Mouse (Mus musculus): ENCODE results near the gene Fam181a.

Gene Fam181a

GRCm38 (mm10) chr12:103355746-103356414 is 45.1 kb downstream of the Fam181a start, which contains the start of gene Asb2:
Gene Asb2 (minus strand): TSS chr12:103356001.
- DNase-seq (ENCODE audit: extremely low spot score, low spot score), result no peak

- DNase-seq (ENCODE audit: extremely low spot score, low spot score), result no peak
Observed at GRCm38 (mm10) chr12:103356415-103356748, 45.6 kb downstream of the Fam181a start.

GRCm38 (mm10) chr12:103358216-103358615 is 47.4 kb downstream of the Fam181a start:
- no peak for DNase-seq (ENCODE audit: extremely low spot score, low spot score)

GRCm38 (mm10) chr12:103358951-103359801 is 48.4 kb downstream of the Fam181a start:
- DNase-seq (ENCODE audit: extremely low spot score, low spot score), result no peak

- DNase-seq (ENCODE audit: extremely low spot score, low spot score), result no peak
Observed at GRCm38 (mm10) chr12:103360812-103361211, 50.0 kb downstream of the Fam181a start.

- no peak for DNase-seq (ENCODE audit: extremely low spot score, low spot score)
Observed at GRCm38 (mm10) chr12:103361539-103362307, 50.9 kb downstream of the Fam181a start.

- no peak for DNase-seq (ENCODE audit: extremely low spot score, low spot score)
Observed at GRCm38 (mm10) chr12:103362336-103362735, 51.6 kb downstream of the Fam181a start.

Data from neural tube, embryonic 10.5 days (tissue).